Comparison of ENCODE assay signal across 1 mouse cellular context in genomic region chr1:59668871-59669270, GRCm38 (mm10).
TF ChIP-seq lines count a peak whose summit lies in the region.

No protein-coding gene starts in this region.

TF ChIP-seq in CH12.LX, 34 proteins besides CTCF, POLR2A, EP300 and RAD21 (continued from another document):
- TF ChIP-seq MAFK (IDR thresholded peaks at IDR 0.05; ENCODE audit: insufficient replicate concordance, low read length) = no peak
- TF ChIP-seq JUN (IDR thresholded peaks at IDR 0.05; ENCODE audit: insufficient read depth, low read depth, low read length) = no peak
